Mouse (Mus musculus) forebrain, embryonic 13.5 days (tissue): ENCODE data around the gene Cant1. TPM values are rescaled to one million over a fixed set of nuclear protein-coding genes. Genes with fewer than 3 reads are reported as not detected.

Source experiments
- ATAC-seq: fragments of 200-750 bp; cut with Nextera tagmentation; 2 replicates; pipeline ENCODE4 v1.8.0; 2017
- H3K27ac ChIP-seq: fragments of 300-500 bp; sonication (generic); 2 replicates; pipeline ENCODE4 v1.5.1; 2015; ENCODE audit warnings: inconsistent platforms, mild to moderate bottlenecking, moderate library complexity
- H3K27me3 ChIP-seq: fragments of 300-500 bp; sonication (generic); 2 replicates; pipeline ENCODE4 v1.6.1; 2015; ENCODE audit warnings: mild to moderate bottlenecking, inconsistent platforms
- H3K36me3 ChIP-seq: fragments of 300-500 bp; sonication (generic); 2 replicates; pipeline ENCODE4 v1.6.1; 2015; ENCODE audit warnings: mild to moderate bottlenecking, inconsistent platforms; ENCODE audit not compliant: poor library complexity, severe bottlenecking
- H3K4me1 ChIP-seq: fragments of 300-500 bp; sonication (generic); 2 replicates; pipeline ENCODE4 v1.6.1; 2015; ENCODE audit warnings: inconsistent platforms
- H3K4me2 ChIP-seq: fragments of 300-500 bp; sonication (generic); 2 replicates; pipeline ENCODE4 v1.6.1; 2015; ENCODE audit warnings: inconsistent platforms, mild to moderate bottlenecking, moderate library complexity
- H3K4me3 ChIP-seq: fragments of 300-500 bp; sonication (generic); 2 replicates; pipeline ENCODE4 v1.5.1; 2015; ENCODE audit warnings: mild to moderate bottlenecking, inconsistent platforms
- H3K9ac ChIP-seq: fragments of 300-500 bp; sonication (generic); 2 replicates; pipeline ENCODE4 v1.6.1; 2015; ENCODE audit warnings: mild to moderate bottlenecking, inconsistent platforms
- H3K9me3 ChIP-seq: fragments of 300-500 bp; sonication (generic); replicated peaks from 2 replicates; pipeline ENCODE4 v1.6.1; 2016; ENCODE audit warnings: inconsistent platforms
- WGBS: fragments of 180-500 bp; shearing (Covaris S2); methylation state at CpG from one replicate; pipeline ENCODE4 v1.1.7; 2015; 5-methylcytosine and 5-hydroxymethylcytosine counted together
- polyA plus RNA-seq: library from polyadenylated mRNA; unstranded; fragments of >200 nt; fragmentation: Nextera tagmentation; extraction: Ambion mirVana; gene quantifications from 2 replicates; pipeline ENCODE4 v1.2.1, GENCODE M21; 2015

Gene Cant1
- polyA plus RNA-seq, 1 experiment from 2014 or later: 20.3 TPM

DNA sequence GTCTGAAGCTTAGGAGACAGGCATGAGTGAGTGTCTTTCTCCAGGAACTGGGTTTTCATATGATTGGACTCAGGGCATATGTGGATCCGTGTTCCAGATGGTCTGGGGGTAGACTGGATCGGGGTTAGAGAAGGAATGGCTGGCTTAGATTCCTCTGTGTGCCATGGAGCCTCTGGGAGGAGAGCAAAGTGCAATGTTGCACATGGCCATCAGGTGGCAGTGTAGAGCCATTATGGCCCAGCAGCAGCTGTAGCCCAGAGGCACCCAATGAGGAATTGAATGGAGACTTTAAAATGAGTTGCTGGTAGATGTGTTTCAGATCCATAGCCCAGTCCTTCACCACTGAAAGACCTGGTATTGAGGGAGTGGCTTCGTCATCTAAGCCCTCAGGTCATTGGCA lies 27.0 kb upstream of the Cant1 start:
- H3K27me3 ChIP-seq: peaks cover 4% of the 10 kb centered on the region; the same call in 1 of the 2 replicates
- no peaks in the 10 kb centered on the region for H3K4me1 ChIP-seq
- no peaks in the 10 kb centered on the region for H3K9me3 ChIP-seq
- H3K9ac ChIP-seq: no peak overlapping the region
- no peak overlapping the region for H3K4me3 ChIP-seq
- 14% methylated on average over 3 of the region's 3 CpGs for WGBS
- ATAC-seq: peak; percentile 87
- no peak overlapping the region for H3K4me2 ChIP-seq
- no peaks in the 10 kb centered on the region for H3K36me3 ChIP-seq
- H3K27ac ChIP-seq: no peak overlapping the region

- Histone ChIP-seq H3K27ac (no peak overlapping the region), H3K36me3 (no peaks in the 10 kb centered on the region), H3K4me3 (no peak overlapping the region), H3K9ac (no peak overlapping the region), H3K27me3 (peaks cover 4% of the 10 kb centered on the region; the same call in 1 of the 2 replicates), H3K4me2 (no peak overlapping the region), H3K9me3 (no peaks in the 10 kb centered on the region), H3K4me1 (peaks cover 17% of the 10 kb centered on the region)
- WGBS: 35% methylated on average over 10 of the region's 11 CpGs
- ATAC-seq: no peak
These were observed 24.5 kb upstream of the Cant1 start for GRCm38 (mm10) chr11:118443201-118443970.

GRCm38 (mm10) chr11:118442691-118443090 lies 23.8 kb upstream of the Cant1 start:
- H3K4me2 ChIP-seq: no peak overlapping the region
- H3K36me3 ChIP-seq: no peaks in the 10 kb centered on the region
- H3K4me3 ChIP-seq: no peak overlapping the region
- H3K9me3 ChIP-seq: no peaks in the 10 kb centered on the region
- H3K9ac ChIP-seq: no peak overlapping the region
- no peak overlapping the region for H3K27ac ChIP-seq
- peaks cover 4% of the 10 kb centered on the region; the same call in 1 of the 2 replicates for H3K27me3 ChIP-seq
- 79% methylated on average over 13 of the region's 13 CpGs for WGBS
- H3K4me1 ChIP-seq: peaks cover 24% of the 10 kb centered on the region
- ATAC-seq: no peak

DNA sequence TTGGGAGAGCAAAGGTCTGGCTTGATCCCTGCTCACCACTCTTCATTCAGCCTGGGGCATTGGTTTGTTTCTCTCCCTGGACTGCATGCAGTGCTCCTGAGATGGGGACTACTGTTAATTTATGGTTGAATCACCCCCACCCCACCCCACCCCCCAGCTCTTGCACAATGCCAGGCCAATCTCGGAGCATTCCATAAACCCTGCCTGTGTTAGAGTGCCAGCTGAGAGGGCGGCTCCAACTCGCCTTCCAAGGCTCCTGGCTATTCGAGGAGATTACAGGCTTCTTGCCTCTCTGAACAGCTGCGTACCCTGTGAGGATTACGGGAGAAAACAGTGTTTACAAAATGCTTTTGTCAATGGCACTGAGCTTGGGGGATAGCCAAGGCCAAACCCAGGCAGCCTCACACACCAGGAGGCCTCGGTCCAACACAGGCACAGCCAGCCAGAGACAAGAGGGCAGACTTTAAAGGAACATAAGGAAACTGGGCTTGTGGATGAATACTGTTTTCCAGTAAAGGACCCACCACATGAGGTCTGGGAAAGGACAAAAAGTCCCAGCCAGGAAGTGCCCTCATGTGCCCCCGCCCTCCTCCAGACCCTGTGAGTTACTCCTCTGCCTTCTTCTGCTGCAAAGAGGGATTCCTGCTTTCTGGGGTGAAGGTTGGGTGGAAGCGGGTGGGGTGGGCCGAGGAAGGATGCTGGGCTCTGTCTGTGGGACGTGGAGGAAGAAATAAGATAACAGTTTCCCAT lies 20.0 kb upstream of the Cant1 start:
- 10% methylated on average over 11 of the region's 11 CpGs for WGBS
- Histone ChIP-seq H3K4me1 (peaks cover 50% of the 10 kb centered on the region), H3K9me3 (no peaks in the 10 kb centered on the region), H3K27ac (peak overlapping the region; percentile 83), H3K27me3 (no peaks in the 10 kb centered on the region), H3K36me3 (no peaks in the 10 kb centered on the region), H3K4me3 (no peak overlapping the region), H3K4me2 (peak overlapping the region; percentile 10; the same call in 1 of the 2 replicates), H3K9ac (0 out of 2 replicates have a peak overlapping the region, but pooled peaks have one; percentile 5)
- peak; percentile 83 for ATAC-seq

DNA sequence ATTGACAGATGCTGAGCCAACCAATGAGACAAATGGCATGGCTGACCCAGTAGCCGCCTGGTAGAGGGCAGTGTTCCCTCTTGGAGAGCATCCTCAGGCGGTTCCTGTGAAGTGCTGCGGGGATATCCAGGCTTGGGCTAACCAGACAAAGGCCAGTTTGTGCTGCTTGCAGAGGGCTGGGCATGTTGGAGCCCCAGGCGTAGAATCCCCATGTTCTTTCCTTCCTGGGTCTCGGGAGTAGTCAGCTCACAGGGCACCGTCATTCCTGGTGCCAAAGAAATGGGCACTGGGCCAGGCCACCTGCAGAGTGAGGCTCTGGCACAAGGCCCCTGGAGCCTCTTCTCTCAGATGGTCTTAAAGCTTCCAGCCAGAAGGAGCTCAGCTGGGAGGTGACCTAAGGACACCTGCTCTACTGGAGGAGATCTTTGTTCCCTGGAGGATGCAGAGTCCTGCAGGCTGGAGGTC lies 17.6 kb upstream of the Cant1 start:
- H3K27ac ChIP-seq: peak overlapping the region; percentile 74
- H3K4me1 ChIP-seq: peaks cover 63% of the 10 kb centered on the region
- no peak overlapping the region for H3K4me3 ChIP-seq
- H3K9ac ChIP-seq: no peak overlapping the region; the same call in 1 of the 2 replicates
- WGBS: 24% methylated on average over 6 of the region's 6 CpGs
- H3K9me3 ChIP-seq: no peaks in the 10 kb centered on the region
- H3K36me3 ChIP-seq: no peaks in the 10 kb centered on the region
- H3K4me2 ChIP-seq: peak overlapping the region; percentile 11; the same call in 1 of the 2 replicates
- ATAC-seq: peak; percentile 40; the same call in 1 of the 2 replicates
- no peaks in the 10 kb centered on the region for H3K27me3 ChIP-seq

DNA sequence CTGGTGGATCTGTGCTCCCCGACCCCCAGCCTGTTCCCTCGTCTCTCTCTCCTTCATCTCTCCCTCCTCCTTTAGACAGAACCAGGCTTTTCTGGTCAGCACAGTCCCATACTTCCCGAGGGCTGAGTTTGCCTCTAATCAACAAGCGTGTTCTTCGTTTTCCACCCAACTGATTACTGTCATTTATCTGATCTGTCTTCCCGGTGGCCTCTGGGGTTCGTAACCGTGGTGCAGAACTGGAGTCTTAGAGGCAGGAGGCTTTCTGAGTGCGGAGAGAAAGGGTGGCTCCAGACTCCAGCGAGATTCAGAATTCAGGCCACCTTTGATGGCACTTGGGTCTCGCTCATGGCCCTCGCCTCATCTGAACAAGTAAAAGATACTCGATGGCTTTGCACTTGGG lies 15.2 kb upstream of the Cant1 start:
- ATAC-seq: no peak
- H3K4me1 ChIP-seq: peaks cover 53% of the 10 kb centered on the region

DNA sequence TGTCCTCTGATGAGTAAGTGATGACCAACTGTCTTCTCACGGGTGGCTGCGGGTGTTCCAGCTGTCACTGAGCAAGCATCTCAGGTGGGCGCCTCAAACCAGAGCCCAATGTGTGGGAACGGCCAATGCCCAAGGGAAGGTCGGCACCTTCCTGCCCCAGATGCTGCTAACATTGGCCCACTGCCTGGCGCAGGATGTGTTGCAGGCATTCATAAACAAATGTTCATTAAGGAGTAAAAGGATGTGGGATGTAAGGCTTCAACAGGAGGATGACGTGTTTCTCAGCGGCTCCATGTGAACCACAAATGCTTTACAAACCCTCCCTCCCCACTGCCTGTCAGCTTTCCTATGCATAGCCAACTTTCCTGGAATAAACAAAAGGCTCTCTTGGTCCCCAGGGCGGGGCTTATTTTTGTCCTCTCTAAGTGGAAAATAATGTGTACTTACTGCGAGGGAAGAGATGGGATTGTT lies 14.5 kb upstream of the Cant1 start:
- H3K36me3 ChIP-seq: no peaks in the 10 kb centered on the region
- 53% methylated on average over 10 of the region's 10 CpGs for WGBS
- ATAC-seq: no peak
- H3K4me2 ChIP-seq: peak overlapping the region; percentile 43
- no peaks in the 10 kb centered on the region for H3K9me3 ChIP-seq
- H3K4me3 ChIP-seq: peak overlapping the region; percentile 3; the same call in 1 of the 2 replicates
- H3K9ac ChIP-seq: peak overlapping the region; percentile 32; the same call in 1 of the 2 replicates
- H3K27ac ChIP-seq: 0 out of 2 replicates have a peak overlapping the region, but pooled peaks have one; percentile 25
- H3K4me1 ChIP-seq: peaks cover 52% of the 10 kb centered on the region
- H3K27me3 ChIP-seq: peaks cover 9% of the 10 kb centered on the region; the same call in 1 of the 2 replicates

More for the DNA sequence above, 15.2 kb upstream of the Cant1 start:
- H3K4me2 ChIP-seq: peak overlapping the region; percentile 43
- no peak overlapping the region for H3K27ac ChIP-seq
- peaks cover 3% of the 10 kb centered on the region; the same call in 1 of the 2 replicates for H3K27me3 ChIP-seq
- no peaks in the 10 kb centered on the region for H3K36me3 ChIP-seq
- peak overlapping the region; percentile 32; the same call in 1 of the 2 replicates for H3K9ac ChIP-seq
- WGBS: 52% methylated on average over 13 of the region's 13 CpGs
- H3K4me3 ChIP-seq: peak overlapping the region; percentile 3; the same call in 1 of the 2 replicates
- no peaks in the 10 kb centered on the region for H3K9me3 ChIP-seq

DNA sequence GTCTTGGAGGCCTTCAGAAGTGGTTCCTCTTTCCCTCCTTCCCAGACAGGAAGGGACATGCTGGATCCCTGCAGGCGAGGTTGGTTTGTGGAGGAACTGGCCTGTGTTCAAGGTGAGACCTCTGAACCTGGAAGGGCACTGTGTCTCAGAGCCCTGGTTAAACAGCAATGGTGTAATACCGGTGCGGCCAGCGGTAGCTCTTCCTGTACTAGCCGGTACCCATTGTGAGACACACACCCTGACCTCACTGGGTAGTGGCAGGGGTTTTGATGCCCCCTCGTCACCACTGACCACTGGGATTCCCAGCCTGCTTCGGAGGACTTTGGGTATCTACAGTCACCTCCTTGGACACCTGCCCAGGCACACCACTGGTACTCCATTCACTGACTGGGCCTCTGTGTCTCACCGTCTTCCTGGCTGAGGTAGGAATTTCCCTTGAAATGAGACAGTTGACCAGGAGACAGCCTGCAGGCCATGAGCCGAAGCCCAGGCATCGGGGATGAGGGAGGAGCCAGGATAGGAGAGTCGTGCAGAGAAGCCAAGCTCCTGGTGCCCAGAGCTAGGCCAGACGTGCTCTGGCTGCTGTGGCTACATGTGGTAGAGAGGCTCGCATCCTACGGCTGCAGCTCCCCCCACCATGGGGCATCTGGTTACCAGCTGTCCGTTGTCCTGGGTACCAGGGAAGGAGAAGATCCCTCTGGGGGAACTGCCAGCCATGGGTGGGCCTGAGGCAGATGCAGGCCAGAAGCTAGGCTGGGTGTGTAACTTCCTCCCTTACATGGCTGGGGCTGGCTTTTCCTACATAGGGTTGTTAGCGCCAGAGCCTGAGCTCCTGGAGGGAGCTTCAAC lies 12.4 kb upstream of the Cant1 start:
- ATAC-seq: no peak
- H3K9me3 ChIP-seq: no peaks in the 10 kb centered on the region
- H3K9ac ChIP-seq: no peak overlapping the region
- peaks cover 43% of the 10 kb centered on the region for H3K4me1 ChIP-seq
- H3K4me3 ChIP-seq: no peak overlapping the region
- H3K27me3 ChIP-seq: peaks cover 21% of the 10 kb centered on the region
- H3K36me3 ChIP-seq: no peaks in the 10 kb centered on the region
- no peak overlapping the region for H3K27ac ChIP-seq
- H3K4me2 ChIP-seq: no peak overlapping the region
- WGBS: 86% methylated on average over 16 of the region's 16 CpGs

DNA sequence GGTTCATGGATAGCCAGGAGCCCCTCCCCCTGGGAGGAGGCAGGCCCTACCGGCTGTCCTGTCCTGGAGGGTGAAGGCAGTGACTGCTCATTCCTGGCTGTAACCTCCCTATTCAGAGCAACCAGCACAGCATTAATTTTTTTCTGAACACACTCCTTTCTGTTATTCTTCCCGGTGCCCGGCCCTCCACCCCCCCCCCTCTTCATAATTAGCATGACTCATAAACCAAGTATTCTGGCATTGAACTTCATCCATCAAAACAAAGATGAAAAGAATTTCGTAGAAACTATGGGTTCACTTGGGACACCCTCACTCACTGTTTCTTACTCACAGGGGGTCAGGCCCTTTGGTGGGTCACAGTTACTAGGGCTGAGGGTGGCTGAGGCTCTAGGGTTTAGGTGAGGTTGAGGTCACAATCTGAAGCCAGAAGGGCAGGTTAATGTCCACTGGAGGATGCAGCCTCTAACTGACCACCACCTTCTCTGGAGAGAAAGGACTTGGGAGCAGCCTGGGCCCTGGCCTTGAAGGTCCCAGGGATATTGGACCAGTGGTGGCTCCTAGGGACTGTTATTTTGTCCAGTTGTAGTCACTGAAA lies 11.5 kb upstream of the Cant1 start:
- H3K9me3 ChIP-seq: no peaks in the 10 kb centered on the region
- ATAC-seq: no peak
- H3K4me1 ChIP-seq: peaks cover 38% of the 10 kb centered on the region
- H3K36me3 ChIP-seq: no peaks in the 10 kb centered on the region
- no peak overlapping the region for H3K4me2 ChIP-seq
- 48% methylated on average over 4 of the region's 4 CpGs for WGBS
- no peak overlapping the region for H3K27ac ChIP-seq
- H3K27me3 ChIP-seq: peaks cover 21% of the 10 kb centered on the region
- no peak overlapping the region for H3K9ac ChIP-seq
- no peak overlapping the region for H3K4me3 ChIP-seq

- H3K27me3 ChIP-seq: peaks cover 21% of the 10 kb centered on the region
- H3K4me1 ChIP-seq: peaks cover 43% of the 10 kb centered on the region
- no peak for ATAC-seq
- H3K9ac ChIP-seq: peak overlapping the region; percentile 30; the same call in 1 of the 2 replicates
- 63% methylated on average over 8 of the region's 8 CpGs for WGBS
- H3K27ac ChIP-seq: no peak overlapping the region
- H3K36me3 ChIP-seq: no peaks in the 10 kb centered on the region
- H3K4me2 ChIP-seq: peak overlapping the region; percentile 48
- no peaks in the 10 kb centered on the region for H3K9me3 ChIP-seq
- peak overlapping the region; percentile 23; the same call in 1 of the 2 replicates for H3K4me3 ChIP-seq
These were observed 10.2 kb upstream of the Cant1 start for GRCm38 (mm10) chr11:118428944-118429709.
